Mouse (Mus musculus): Measurements from ENCODE around the gene Cic.
A peak's percentile ranks its signal among the peaks of the same experiment; 100 is the strongest.

DNA sequence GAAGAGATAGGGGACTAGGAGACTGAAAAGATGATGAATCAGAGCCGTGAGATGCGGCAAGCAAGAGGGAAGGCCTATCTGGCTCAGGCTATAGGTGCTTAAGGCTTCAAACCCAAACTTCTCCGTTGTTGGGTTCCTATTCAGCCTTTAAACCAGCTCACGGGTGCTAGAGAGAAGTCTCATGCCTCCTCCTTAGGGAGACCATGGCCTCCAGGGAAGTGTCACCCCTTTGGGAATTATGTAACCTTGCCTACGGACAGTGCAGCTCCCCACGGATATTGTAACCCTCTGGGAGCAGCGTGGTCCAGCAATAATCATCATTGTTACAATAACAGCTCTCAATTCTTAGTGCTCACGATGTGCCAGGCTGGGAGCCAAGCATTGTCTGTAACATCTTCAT lies 15.7 kb upstream of the Cic start:
- TF ChIP-seq POLR2A (IDR thresholded peaks at IDR 0.05; ENCODE audit: borderline replicate concordance, extremely low read depth, low read depth, low read length), result 0 out of 2 replicates have a peak, but pooled peaks have one; percentile 25
- no peak for TF ChIP-seq CTCF (IDR thresholded peaks at IDR 0.05; ENCODE audit: insufficient read depth, low read length)

Measured in lung, adult 2 months (tissue).